Mouse (Mus musculus) midbrain, embryonic 14.5 days (tissue): ENCODE results near the gene Gmeb1. TPM values are rescaled to one million over a fixed set of nuclear protein-coding genes. Genes with fewer than 3 reads are reported as not detected.

Experiments used
- microRNA-seq: library from miRNA; unstranded; fragments of <30 nt; microRNA quantifications from one replicate; pipeline ENCODE4, GENCODE M21; 2016
- polyA plus RNA-seq: library from polyadenylated mRNA; unstranded; fragments of >200 nt; fragmentation: Nextera tagmentation; extraction: Ambion mirVana; gene quantifications from 2 replicates; pipeline ENCODE4 v1.2.1, GENCODE M21; 2014

Gene Gmeb1
- polyA plus RNA-seq, 1 experiment from 2014 or later = 46.5 TPM

Small RNAs within 50 kb of the gene (microRNA-seq; reads per million reads assigned to microRNA genes)
- not detected for gene Gm22033

Other genes starting within 250 kb of the Gmeb1 start
- not detected in 2 replicates for gene Gm10300, start 186.9 kb downstream of the Gmeb1 start, polyA plus RNA-seq
- 88.3 and 116 TPM in 2 replicates for gene Epb41, start 186.3 kb downstream of the Gmeb1 start, polyA plus RNA-seq
- 0.08 and 0.15 TPM in 2 replicates for gene Oprd1, start 117.1 kb downstream of the Gmeb1 start, polyA plus RNA-seq
- 130 and 169 TPM in 2 replicates for gene Ythdf2, start 49.3 kb downstream of the Gmeb1 start, polyA plus RNA-seq
- gene Taf12, start 12.8 kb upstream of the Gmeb1 start, polyA plus RNA-seq = 45.7 and 50.6 TPM in 2 replicates
- 1.3 TPM in 2 replicates for gene Rab42, start 41.8 kb upstream of the Gmeb1 start, polyA plus RNA-seq
- gene Trnau1ap, start 67.9 kb upstream of the Gmeb1 start, polyA plus RNA-seq = 82.2 and 84.0 TPM in 2 replicates
- 26.4 and 28.6 TPM in 2 replicates for gene Rcc1, start 92.0 kb upstream of the Gmeb1 start, polyA plus RNA-seq
- gene Phactr4, start 160.9 kb upstream of the Gmeb1 start, polyA plus RNA-seq = 7.4 and 11.1 TPM in 2 replicates
- gene Med18, start 202.3 kb upstream of the Gmeb1 start, polyA plus RNA-seq = 8.9 and 10.8 TPM in 2 replicates
- 4.7 and 5.5 TPM in 2 replicates for gene Sesn2, start 248.9 kb upstream of the Gmeb1 start, polyA plus RNA-seq